Mouse (Mus musculus) A20 (cell line): ENCODE data around the gene Cyb5d1.

Experiments used
- DNase-seq: peaks from one replicate; pipeline ENCODE4 v3.0.0-alpha.2; 2011; ENCODE audit warnings: low read depth, low spot score

The Cyb5d1 gene

GRCm38 (mm10) chr11:69379600-69379999 lies 15.8 kb downstream of the Cyb5d1 start:
- DNase-seq = no peak

GRCm38 (mm10) chr11:69377766-69378165 lies 17.7 kb downstream of the Cyb5d1 start:
- no peak for DNase-seq

GRCm38 (mm10) chr11:69375646-69376045 lies 19.8 kb downstream of the Cyb5d1 start:
- no peak for DNase-seq

GRCm38 (mm10) chr11:69373223-69373965 lies 22.0 kb downstream of the Cyb5d1 start:
- no peak for DNase-seq

GRCm38 (mm10) chr11:69372780-69373170 lies 22.7 kb downstream of the Cyb5d1 start:
- peak; percentile 41 for DNase-seq

GRCm38 (mm10) chr11:69372056-69372779 lies 23.2 kb downstream of the Cyb5d1 start:
- DNase-seq = no peak

GRCm38 (mm10) chr11:69371601-69372000 lies 23.8 kb downstream of the Cyb5d1 start:
- DNase-seq = no peak

- DNase-seq = no peak
These were observed 24.6 kb downstream of the Cyb5d1 start for GRCm38 (mm10) chr11:69370817-69371215.

- DNase-seq = no peak
These were observed 25.2 kb downstream of the Cyb5d1 start for GRCm38 (mm10) chr11:69369990-69370816.

GRCm38 (mm10) chr11:69369215-69369989 lies 26.0 kb downstream of the Cyb5d1 start, which contains the start of gene Chd3:
Gene Chd3 (minus strand): TSS chr11:69369406.
- peak; percentile 51 for DNase-seq

GRCm38 (mm10) chr11:69368356-69369214 lies 26.8 kb downstream of the Cyb5d1 start:
- DNase-seq = peak; percentile 57

GRCm38 (mm10) chr11:69367616-69368355 lies 27.6 kb downstream of the Cyb5d1 start:
- DNase-seq = peak; percentile 75

- DNase-seq = peak; percentile 62
These were observed 28.4 kb downstream of the Cyb5d1 start for GRCm38 (mm10) chr11:69366855-69367615.

GRCm38 (mm10) chr11:69366157-69366854 lies 29.1 kb downstream of the Cyb5d1 start:
- DNase-seq = peak; percentile 89

- DNase-seq = no peak
These were observed 29.7 kb downstream of the Cyb5d1 start for GRCm38 (mm10) chr11:69365722-69366121.

GRCm38 (mm10) chr11:69364910-69365309 lies 30.5 kb downstream of the Cyb5d1 start:
- DNase-seq = no peak

- no peak for DNase-seq
These were observed 31.1 kb downstream of the Cyb5d1 start for GRCm38 (mm10) chr11:69364376-69364775.

GRCm38 (mm10) chr11:69362479-69362878 lies 33.0 kb downstream of the Cyb5d1 start:
- DNase-seq = no peak
